Mouse (Mus musculus) heart, adult 2 months (tissue): ENCODE measurements around the gene Tox2. TPM values are rescaled to one million over a fixed set of nuclear protein-coding genes. Genes with fewer than 3 reads are reported as not detected.
A peak's percentile ranks its signal among the peaks of the same experiment; 100 is the strongest.

Experiments used
- DNase-seq, 2 experiments: peaks; one replicate each; pipeline ENCODE4 v3.0.0; 2021
- H3K27ac ChIP-seq: fragments of 200-600 bp; 2 replicates; pipeline ENCODE4 v1.8.1; 2022
- H3K27me3 ChIP-seq: fragments of 200-500 bp; 2 replicates; pipeline ENCODE4 v1.6.1; 2012; ENCODE audit warnings: mild to moderate bottlenecking, low read length, inconsistent platforms, mixed read lengths; ENCODE audit not compliant: control insufficient read depth, insufficient read depth
- H3K36me3 ChIP-seq: fragments of 200-500 bp; 2 replicates; pipeline ENCODE4 v1.6.1; 2012; ENCODE audit warnings: low read length, inconsistent platforms; ENCODE audit not compliant: control insufficient read depth, insufficient read depth
- H3K4me1 ChIP-seq: fragments of 200-500 bp; 2 replicates; pipeline ENCODE4 v1.6.1; 2011; ENCODE audit warnings: low read length; ENCODE audit not compliant: control insufficient read depth, insufficient read depth
- H3K4me3 ChIP-seq: fragments of 200-600 bp; 2 replicates; pipeline ENCODE4 v1.8.1; 2022
- H3K79me2 ChIP-seq: fragments of 200-500 bp; replicated peaks from 2 replicates; pipeline ENCODE4 v1.6.1; 2012; ENCODE audit warnings: mild to moderate bottlenecking, inconsistent platforms, low read length, moderate library complexity, mixed read lengths; ENCODE audit not compliant: control insufficient read depth, insufficient read depth
- H3K9ac ChIP-seq: fragments of 200-500 bp; 2 replicates; pipeline ENCODE4 v1.6.1; 2012; ENCODE audit warnings: low read depth, mild to moderate bottlenecking, control low read depth, inconsistent platforms, low read length, mixed read lengths
- CTCF ChIP-seq: fragments of 200-600 bp; IDR thresholded peaks from 2 replicates; pipeline ENCODE4 v1.8.1; 2022; ENCODE audit warnings: antibody characterized with exemption, mild to moderate bottlenecking, moderate library complexity
- EP300 ChIP-seq: fragments of 200-500 bp; IDR thresholded peaks from 2 replicates; pipeline ENCODE4 v1.6.1; 2011; ENCODE audit warnings: low read depth, low read length, control low read depth; ENCODE audit not compliant: insufficient read depth
- POLR2A ChIP-seq: fragments of 200-500 bp; IDR thresholded peaks from 2 replicates; pipeline ENCODE4 v1.6.1; 2011; ENCODE audit warnings: mild to moderate bottlenecking, low read depth, low read length, control low read depth; ENCODE audit not compliant: insufficient read depth
- WGBS: fragments of 180-500 bp; shearing (Covaris S2); methylation state at CpG from one replicate; pipeline ENCODE4 v1.1.7; 2018; 5-methylcytosine and 5-hydroxymethylcytosine counted together
- intact Hi-C: fragments of 180-260 bp; cut with DNase I; formaldehyde crosslinking; loops from one replicate; pipeline ENCODE4 v1.15.1; 2025
- polyA plus RNA-seq: library from polyadenylated mRNA; depleted of rRNA; stranded (reverse); fragments of >200 nt; gene quantifications from 2 replicates; pipeline ENCODE4 v1.2.3, GENCODE M21; 2012
- total RNA-seq, 2 experiments: library from RNA; stranded (reverse); gene quantifications; 2 replicates each; pipeline ENCODE4 v1.2.3; 2021

The Tox2 gene
- total and polyA plus RNA-seq, 3 experiments: 1.1 to 1.7 (median 1.3) TPM

GRCm38 (mm10) chr2:163267097-163267496 lies 64.2 kb downstream of the Tox2 start:
- H3K79me2 ChIP-seq: no peaks in the 10 kb centered on the region
- no peak for TF ChIP-seq POLR2A
- no peak for TF ChIP-seq EP300
- TF ChIP-seq CTCF: no peak
- H3K36me3 ChIP-seq: no peaks in the 10 kb centered on the region
- no peak for DNase-seq
- no peak overlapping the region for H3K4me3 ChIP-seq
- H3K27me3 ChIP-seq: no peaks in the 10 kb centered on the region; the same call in 1 of the 2 replicates
- H3K4me1 ChIP-seq: no peaks in the 10 kb centered on the region
- intact Hi-C loops: no loop called here
- H3K9ac ChIP-seq: no peak overlapping the region
- no peak overlapping the region for H3K27ac ChIP-seq

- intact Hi-C loops: loop anchor here (5.0 kb wide), 1 partner anchor 130 kb away; no protein-coding TSS in a partner anchor
- no peak overlapping the region for H3K4me3 ChIP-seq
- H3K4me1 ChIP-seq: no peaks in the 10 kb centered on the region
- H3K36me3 ChIP-seq: no peaks in the 10 kb centered on the region
- WGBS: 64% methylated on average over 8 of the region's 8 CpGs
- no peak for TF ChIP-seq CTCF
- no peak for TF ChIP-seq POLR2A
- TF ChIP-seq EP300: no peak
- H3K27me3 ChIP-seq: no peaks in the 10 kb centered on the region
- H3K79me2 ChIP-seq: no peaks in the 10 kb centered on the region
- no peak for DNase-seq
- H3K27ac ChIP-seq: no peak overlapping the region
- no peak overlapping the region for H3K9ac ChIP-seq
Observed at GRCm38 (mm10) chr2:163271581-163272492, 68.9 kb downstream of the Tox2 start.

- H3K36me3 ChIP-seq: no peaks in the 10 kb centered on the region
- WGBS: 74% methylated on average over 8 of the region's 8 CpGs
- H3K4me1 ChIP-seq: no peaks in the 10 kb centered on the region
- TF ChIP-seq CTCF (peak; percentile 64), POLR2A (no peak)
- H3K27ac ChIP-seq: no peak overlapping the region
- DNase-seq: no peak
- H3K79me2 ChIP-seq: no peaks in the 10 kb centered on the region
- no peaks in the 10 kb centered on the region for H3K27me3 ChIP-seq
- intact Hi-C loops: loop anchor here (5.0 kb wide), 1 partner anchor 128 kb away; no protein-coding TSS in a partner anchor
- no peak overlapping the region for H3K4me3 ChIP-seq
- H3K9ac ChIP-seq: no peak overlapping the region
Observed at GRCm38 (mm10) chr2:163273815-163274214, 70.9 kb downstream of the Tox2 start.

- Histone ChIP-seq H3K4me3 (no peak overlapping the region), H3K4me1 (no peaks in the 10 kb centered on the region), H3K9ac (no peak overlapping the region), H3K36me3 (no peaks in the 10 kb centered on the region), H3K79me2 (no peaks in the 10 kb centered on the region), H3K27ac (no peak overlapping the region), H3K27me3 (no peaks in the 10 kb centered on the region; the same call in 1 of the 2 replicates)
- TF ChIP-seq POLR2A: no peak
- TF ChIP-seq CTCF: no peak
- no peak for TF ChIP-seq EP300
- intact Hi-C loops: no loop called here
- DNase-seq: no peak
- WGBS: 83% methylated on average over 14 of the region's 14 CpGs
Observed at GRCm38 (mm10) chr2:163275986-163276385, 73.1 kb downstream of the Tox2 start.

- H3K79me2 ChIP-seq: no peaks in the 10 kb centered on the region
- H3K27ac ChIP-seq: no peak overlapping the region
- no peaks in the 10 kb centered on the region; the same call in 1 of the 2 replicates for H3K27me3 ChIP-seq
- DNase-seq: no peak
- no peaks in the 10 kb centered on the region for H3K4me1 ChIP-seq
- no peak overlapping the region for H3K9ac ChIP-seq
- no peak overlapping the region for H3K4me3 ChIP-seq
- 51% methylated on average over 9 of the region's 9 CpGs for WGBS
- intact Hi-C loops: no loop called here
- H3K36me3 ChIP-seq: no peaks in the 10 kb centered on the region
- TF ChIP-seq POLR2A (no peak), CTCF (no peak), EP300 (no peak)
Observed at GRCm38 (mm10) chr2:163277979-163278378, 75.1 kb downstream of the Tox2 start.
